Mouse (Mus musculus): ENCODE results near the gene Zzef1. TPM values are rescaled to one million over a fixed set of nuclear protein-coding genes. Genes with fewer than 3 reads are reported as not detected.

The Zzef1 gene
- polyA plus RNA-seq, 1 experiment, result 7.5 TPM

- no peak overlapping the region for H3K27ac ChIP-seq (replicated peaks; ENCODE audit: low read depth, low read length)
- H3K4me1 ChIP-seq (ENCODE audit: control insufficient read depth, insufficient read depth, insufficient read length, low read length), result no peaks in the 10 kb centered on the region
- H3K4me3 ChIP-seq (ENCODE audit: insufficient read depth, low read depth, low read length), result no peak overlapping the region
Observed at GRCm38 (mm10) chr11:72842731-72843130, 46.7 kb downstream of the Zzef1 start.

DNA sequence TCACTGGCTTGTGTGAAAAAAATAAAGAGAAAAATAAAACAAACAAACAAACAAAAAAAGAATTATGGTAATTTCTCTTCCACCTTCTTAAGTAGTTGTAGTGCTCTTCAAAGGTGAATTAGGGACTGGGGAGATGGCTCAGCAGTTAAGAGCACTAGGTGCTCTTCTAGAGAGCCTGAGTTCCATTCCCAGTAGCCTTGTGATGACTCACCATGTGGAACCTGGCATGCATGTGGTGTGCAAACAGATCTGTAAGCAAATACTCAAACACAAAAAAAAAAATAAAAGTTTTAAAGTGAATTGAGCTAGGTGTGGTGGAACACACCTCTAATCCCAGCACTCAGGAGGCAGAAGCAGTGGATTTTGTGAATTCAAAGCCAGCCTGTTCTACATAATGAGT lies 47.5 kb downstream of the Zzef1 start:
- no peaks in the 10 kb centered on the region for H3K4me1 ChIP-seq (ENCODE audit: control insufficient read depth, insufficient read depth, insufficient read length, low read length)
- no peak overlapping the region for H3K27ac ChIP-seq (replicated peaks; ENCODE audit: low read depth, low read length)
- H3K4me3 ChIP-seq (ENCODE audit: insufficient read depth, low read depth, low read length), result no peak overlapping the region

- Histone ChIP-seq H3K4me1 (ENCODE audit: control insufficient read depth, insufficient read depth, insufficient read length, low read length) (no peaks in the 10 kb centered on the region), H3K4me3 (ENCODE audit: insufficient read depth, low read depth, low read length) (no peak overlapping the region), H3K27ac (replicated peaks; ENCODE audit: low read depth, low read length) (no peak overlapping the region)
Observed at GRCm38 (mm10) chr11:72845526-72845925, 49.5 kb downstream of the Zzef1 start.

DNA sequence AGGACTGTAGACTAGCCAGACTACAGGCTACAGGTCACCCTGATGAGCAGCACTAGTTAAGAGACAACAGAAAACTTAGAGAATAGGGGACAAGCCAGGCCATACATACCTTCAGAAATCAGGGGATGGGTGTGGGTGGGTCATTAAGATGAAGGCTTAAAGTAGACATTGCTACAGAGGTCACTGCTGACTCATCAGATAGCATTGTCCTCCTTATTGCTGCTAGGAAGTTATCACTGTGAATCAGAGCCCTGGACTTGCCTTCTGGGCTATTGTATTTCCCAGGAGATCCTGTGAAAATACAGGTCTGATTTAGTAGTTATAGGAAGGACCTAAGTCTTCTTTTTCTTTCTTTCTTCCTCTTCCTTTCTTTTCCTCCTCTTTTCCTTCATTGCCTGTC lies 50.7 kb downstream of the Zzef1 start:
- Histone ChIP-seq H3K27ac (replicated peaks; ENCODE audit: low read depth, low read length) (no peak overlapping the region), H3K4me3 (ENCODE audit: insufficient read depth, low read depth, low read length) (no peak overlapping the region), H3K4me1 (ENCODE audit: control insufficient read depth, insufficient read depth, insufficient read length, low read length) (no peaks in the 10 kb centered on the region)

- Histone ChIP-seq H3K27ac (replicated peaks; ENCODE audit: low read depth, low read length) (no peak overlapping the region), H3K4me3 (ENCODE audit: insufficient read depth, low read depth, low read length) (no peak overlapping the region), H3K4me1 (ENCODE audit: control insufficient read depth, insufficient read depth, insufficient read length, low read length) (no peaks in the 10 kb centered on the region)
Observed at GRCm38 (mm10) chr11:72847831-72848628, 52.0 kb downstream of the Zzef1 start.

DNA sequence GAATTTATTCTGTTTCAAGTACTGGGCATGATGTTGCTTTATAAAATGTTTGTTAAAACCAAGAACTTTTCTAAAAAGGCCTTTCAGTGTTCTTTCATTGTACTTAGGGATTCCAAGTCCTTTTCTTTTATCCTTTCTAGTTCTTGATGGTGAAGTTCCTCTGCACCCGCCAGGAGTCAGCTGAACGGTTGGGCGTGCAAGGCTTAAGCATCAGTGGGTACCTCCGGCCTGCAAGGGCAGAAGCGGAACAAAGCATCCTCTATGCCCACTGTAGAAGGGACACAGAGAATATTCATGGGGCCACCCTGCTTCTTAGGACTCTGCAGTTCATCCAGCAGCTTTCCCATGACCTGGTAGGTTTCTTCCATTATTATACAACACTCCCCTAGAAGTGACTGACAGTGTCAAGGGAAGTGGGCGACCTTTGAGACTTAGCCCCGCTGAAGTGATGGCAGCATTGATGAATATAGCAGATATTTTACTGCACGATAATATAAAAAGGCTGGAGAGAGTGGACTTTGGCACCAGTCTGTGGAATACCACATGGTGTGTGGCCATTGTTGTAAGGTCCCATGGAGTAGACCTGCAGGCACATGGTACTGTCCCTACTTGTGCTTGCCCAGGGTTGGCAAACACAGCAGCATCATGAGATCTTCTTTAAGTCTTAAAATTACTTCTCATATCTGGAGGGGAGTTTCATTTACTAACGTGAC lies 54.5 kb downstream of the Zzef1 start:
- Histone ChIP-seq H3K27ac (replicated peaks; ENCODE audit: low read depth, low read length) (no peak overlapping the region), H3K4me3 (ENCODE audit: insufficient read depth, low read depth, low read length) (no peak overlapping the region), H3K4me1 (ENCODE audit: control insufficient read depth, insufficient read depth, insufficient read length, low read length) (no peaks in the 10 kb centered on the region)

- Histone ChIP-seq H3K4me3 (ENCODE audit: insufficient read depth, low read depth, low read length) (no peak overlapping the region), H3K27ac (replicated peaks; ENCODE audit: low read depth, low read length) (no peak overlapping the region), H3K4me1 (ENCODE audit: control insufficient read depth, insufficient read depth, insufficient read length, low read length) (no peaks in the 10 kb centered on the region)
Observed at GRCm38 (mm10) chr11:72851214-72851613, 55.2 kb downstream of the Zzef1 start.

GRCm38 (mm10) chr11:72852122-72852521 lies 56.1 kb downstream of the Zzef1 start:
- no peak overlapping the region for H3K27ac ChIP-seq (replicated peaks; ENCODE audit: low read depth, low read length)
- H3K4me3 ChIP-seq (ENCODE audit: insufficient read depth, low read depth, low read length), result no peak overlapping the region

GRCm38 (mm10) chr11:72853086-72853485 lies 57.1 kb downstream of the Zzef1 start:
- Histone ChIP-seq H3K4me1 (ENCODE audit: control insufficient read depth, insufficient read depth, insufficient read length, low read length) (no peaks in the 10 kb centered on the region), H3K4me3 (ENCODE audit: insufficient read depth, low read depth, low read length) (no peak overlapping the region), H3K27ac (replicated peaks; ENCODE audit: low read depth, low read length) (no peak overlapping the region)

More at GRCm38 (mm10) chr11:72852122-72852521, 56.1 kb downstream of the Zzef1 start:
- H3K4me1 ChIP-seq (ENCODE audit: control insufficient read depth, insufficient read depth, insufficient read length, low read length), result no peaks in the 10 kb centered on the region

GRCm38 (mm10) chr11:72854251-72854650 lies 58.2 kb downstream of the Zzef1 start:
- H3K27ac ChIP-seq (replicated peaks; ENCODE audit: low read depth, low read length), result no peak overlapping the region
- H3K4me3 ChIP-seq (ENCODE audit: insufficient read depth, low read depth, low read length), result no peak overlapping the region
- H3K4me1 ChIP-seq (ENCODE audit: control insufficient read depth, insufficient read depth, insufficient read length, low read length), result no peaks in the 10 kb centered on the region

DNA sequence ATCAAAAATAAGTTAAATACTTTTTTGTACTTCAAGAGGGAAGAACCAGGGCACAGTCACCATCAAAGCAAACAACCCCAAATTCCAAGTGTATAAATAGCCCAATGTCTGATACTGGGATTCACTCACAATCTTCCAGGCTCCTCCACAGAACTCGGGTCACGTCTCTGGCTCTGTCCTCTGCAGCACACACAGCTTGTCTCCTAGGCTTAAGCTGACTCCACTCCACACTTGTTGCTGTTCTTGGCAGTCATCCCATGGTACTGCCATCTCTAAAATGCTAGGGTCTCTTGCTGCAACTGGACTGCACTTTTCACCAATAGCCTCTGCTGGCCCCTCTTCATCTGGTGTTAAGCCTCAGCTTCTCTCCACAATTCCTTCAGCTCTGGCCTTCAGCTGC lies 60.7 kb downstream of the Zzef1 start:
- Histone ChIP-seq H3K27ac (replicated peaks; ENCODE audit: low read depth, low read length) (no peak overlapping the region), H3K4me3 (ENCODE audit: insufficient read depth, low read depth, low read length) (no peak overlapping the region), H3K4me1 (ENCODE audit: control insufficient read depth, insufficient read depth, insufficient read length, low read length) (no peaks in the 10 kb centered on the region)

DNA sequence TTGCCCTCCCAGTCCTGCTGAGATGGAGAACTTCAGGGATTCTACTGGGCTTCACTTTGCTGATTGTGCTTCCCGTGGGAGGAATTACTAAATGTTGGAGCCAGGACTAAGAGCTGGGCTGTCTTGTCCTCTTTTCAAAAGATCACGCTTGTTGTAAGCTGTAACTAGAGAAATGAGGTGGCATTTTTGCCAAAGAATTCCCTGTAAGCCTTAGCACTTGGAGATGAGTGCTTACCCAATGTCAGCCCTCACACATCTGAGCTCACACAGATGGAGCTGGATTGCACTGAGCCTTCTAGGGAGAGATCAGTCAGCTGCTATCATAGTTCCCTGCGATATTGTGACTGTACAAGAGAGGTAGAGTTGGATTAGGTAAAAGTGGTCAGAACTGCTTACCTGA lies 65.2 kb downstream of the Zzef1 start:
- Histone ChIP-seq H3K4me1 (ENCODE audit: control insufficient read depth, insufficient read depth, insufficient read length, low read length) (no peaks in the 10 kb centered on the region), H3K27ac (replicated peaks; ENCODE audit: low read depth, low read length) (no peak overlapping the region), H3K4me3 (ENCODE audit: insufficient read depth, low read depth, low read length) (no peak overlapping the region)

- H3K27ac ChIP-seq (replicated peaks; ENCODE audit: low read depth, low read length), result no peak overlapping the region
- H3K4me3 ChIP-seq (ENCODE audit: insufficient read depth, low read depth, low read length), result no peak overlapping the region
- no peaks in the 10 kb centered on the region for H3K4me1 ChIP-seq (ENCODE audit: control insufficient read depth, insufficient read depth, insufficient read length, low read length)
Observed at GRCm38 (mm10) chr11:72866446-72866845, 70.4 kb downstream of the Zzef1 start.

- Histone ChIP-seq H3K27ac (replicated peaks; ENCODE audit: low read depth, low read length) (no peak overlapping the region), H3K4me1 (ENCODE audit: control insufficient read depth, insufficient read depth, insufficient read length, low read length) (no peaks in the 10 kb centered on the region), H3K4me3 (ENCODE audit: insufficient read depth, low read depth, low read length) (no peak overlapping the region)
Observed at GRCm38 (mm10) chr11:72872061-72872460, 76.0 kb downstream of the Zzef1 start.

GRCm38 (mm10) chr11:72892623-72893022 lies 96.6 kb downstream of the Zzef1 start:
- no peak overlapping the region for H3K4me3 ChIP-seq (ENCODE audit: insufficient read depth, low read depth, low read length)
- H3K4me1 ChIP-seq (ENCODE audit: control insufficient read depth, insufficient read depth, insufficient read length, low read length), result no peaks in the 10 kb centered on the region
- H3K27ac ChIP-seq (replicated peaks; ENCODE audit: low read depth, low read length), result no peak overlapping the region

GRCm38 (mm10) chr11:72908391-72908790 lies 112.4 kb downstream of the Zzef1 start:
- no peaks in the 10 kb centered on the region for H3K4me1 ChIP-seq (ENCODE audit: control insufficient read depth, insufficient read depth, insufficient read length, low read length)

More at GRCm38 (mm10) chr11:72908391-72908790, 112.4 kb downstream of the Zzef1 start:
- Histone ChIP-seq H3K4me3 (ENCODE audit: insufficient read depth, low read depth, low read length) (no peak overlapping the region), H3K27ac (replicated peaks; ENCODE audit: low read depth, low read length) (no peak overlapping the region)

All from brown adipose tissue, adult 24 weeks (tissue).